28 mouse cellular contexts compared by ENCODE assay signal in the genomic region with DNA sequence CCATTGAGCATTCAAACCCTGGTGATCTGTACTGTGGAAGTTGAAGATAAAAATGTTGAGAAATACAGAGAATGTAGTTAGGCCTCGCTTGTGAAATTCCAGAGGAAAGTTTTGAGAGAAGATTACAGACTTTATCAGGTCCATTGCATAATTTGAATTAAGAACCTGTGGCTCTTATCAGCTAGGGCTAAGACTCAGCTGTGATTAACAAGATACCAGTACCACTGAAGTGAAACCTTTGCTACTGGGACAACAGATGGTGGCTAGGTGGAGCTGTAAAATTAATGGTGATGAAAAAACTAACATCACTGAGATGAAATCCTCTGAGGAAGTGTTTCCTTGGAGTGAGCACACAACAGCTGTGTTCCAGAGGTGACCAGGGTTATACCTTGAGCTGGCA. TPM values are rescaled to one million over a fixed set of nuclear protein-coding genes. Genes with fewer than 3 reads are reported as not detected.
A peak's percentile ranks its signal among the peaks of the same experiment; 100 is the strongest.
DNase-seq lines count a peak whose midpoint lies in the region; ATAC-seq and TF ChIP-seq lines count a peak whose summit lies in the region.
"Had no signal": no experiment of that assay in that cellular context is flagged by ENCODE, and none has a peak within 500 bp of the region (broad histone marks: within the 10 kb centered on the region; RNA-seq: fewer than 3 reads in every experiment).

No protein-coding gene starts in this region.

- no peak overlapping the region for H3K4me3 ChIP-seq in embryonic fibroblast, embryonic 13.5 days (ENCODE audit: insufficient read depth, low read length)
- H3K4me3 ChIP-seq in intestine, embryonic 16.5 days (ENCODE audit: low read length), result no peak overlapping the region
- H3K4me3 ChIP-seq: embryonic facial prominence, embryonic 12.5 days; embryonic facial prominence, embryonic 15.5 days; erythroblast, embryonic 14.5 days; forebrain, embryonic 13.5 days; hindbrain, embryonic 12.5 days; hindbrain, embryonic 15.5 days had no signal

- TF ChIP-seq CTCF in embryonic fibroblast, embryonic 13.5 days (IDR thresholded peaks at IDR 0.05; ENCODE audit: borderline replicate concordance, insufficient read depth, low read length), result no peak

- no peak overlapping the region for H3K9ac ChIP-seq in intestine, embryonic 16.5 days (ENCODE audit: low read depth, low read length)
- H3K9ac ChIP-seq: embryonic facial prominence, embryonic 12.5 days; embryonic facial prominence, embryonic 15.5 days; forebrain, embryonic 13.5 days; hindbrain, embryonic 12.5 days; hindbrain, embryonic 15.5 days had no signal

- H3K4me2 ChIP-seq in intestine, embryonic 16.5 days (ENCODE audit: low read depth, low read length), result no peak overlapping the region
- H3K4me2 ChIP-seq: embryonic facial prominence, embryonic 12.5 days; embryonic facial prominence, embryonic 15.5 days; forebrain, embryonic 13.5 days; heart, embryonic 11.5 days; hindbrain, embryonic 12.5 days; hindbrain, embryonic 15.5 days had no signal

- H3K36me3 ChIP-seq in intestine, embryonic 16.5 days (ENCODE audit: control insufficient read depth, insufficient read depth, low read length), result peaks cover 10% of the 10 kb centered on the region

- ATAC-seq in intestine, embryonic 16.5 days, result peak; percentile 89
- ATAC-seq: activated CD4-positive, CD25-positive, alpha-beta regulatory T cell, adult 4 months; forebrain, embryonic 13.5 days; forebrain, embryonic 16.5 days had no signal

- H3K27ac ChIP-seq in embryonic fibroblast, embryonic 13.5 days (ENCODE audit: insufficient read depth, low read length), result 0 out of 2 replicates have a peak overlapping the region, but pooled peaks have one; percentile 5
- no peak overlapping the region for H3K27ac ChIP-seq in intestine, embryonic 16.5 days (ENCODE audit: low read length)
- H3K27ac ChIP-seq: embryonic facial prominence, embryonic 12.5 days; embryonic facial prominence, embryonic 15.5 days; forebrain, embryonic 13.5 days; hindbrain, embryonic 12.5 days; hindbrain, embryonic 15.5 days had no signal

- WGBS in intestine, embryonic 16.5 days, result 73% methylated on average over 1 of the region's 1 CpGs

- no peaks in the 10 kb centered on the region for H3K4me1 ChIP-seq in embryonic fibroblast, embryonic 13.5 days (ENCODE audit: control insufficient read depth, insufficient read depth, low read length)
- H3K4me1 ChIP-seq in intestine, embryonic 16.5 days (ENCODE audit: control insufficient read depth, insufficient read depth, low read length), result no peaks in the 10 kb centered on the region
- H3K4me1 ChIP-seq: embryonic facial prominence, embryonic 12.5 days; embryonic facial prominence, embryonic 15.5 days; forebrain, embryonic 13.5 days; hindbrain, embryonic 12.5 days; hindbrain, embryonic 15.5 days had no signal

- peak; percentile 79 for DNase-seq in 416B (ENCODE audit: low read depth)
- no peak for DNase-seq in adrenal gland, postnatal 14 days
- no peak for DNase-seq in spleen, postnatal 10 days (ENCODE audit: low spot score in 2 of 2)
- no peak for DNase-seq in thymus, postnatal 10 days (ENCODE audit: low spot score in 2 of 2)
- DNase-seq: adrenal gland, adult 8-10 months; adrenal gland, postnatal 36 days; B cell, adult 2 months; cerebellum, adult 11 months; cerebellum, adult 2 months; cerebellum, adult 9-11 months; cerebellum, postnatal 25 days; gastrocnemius, postnatal 10 days; gastrocnemius, postnatal 36 days; heart, adult 11 months had no signal

- H3K27me3 ChIP-seq in intestine, embryonic 16.5 days (replicated peaks; ENCODE audit: control insufficient read depth, insufficient read depth, low read length), result no peaks in the 10 kb centered on the region
- H3K27me3 ChIP-seq: CH12.LX; embryonic facial prominence, embryonic 12.5 days; embryonic facial prominence, embryonic 15.5 days; forebrain, embryonic 13.5 days; hindbrain, embryonic 12.5 days; hindbrain, embryonic 15.5 days had no signal

- H3K9me3 ChIP-seq in intestine, embryonic 16.5 days (ENCODE audit: control insufficient read depth, low read length), result no peaks in the 10 kb centered on the region
- H3K9me3 ChIP-seq: embryonic facial prominence, embryonic 12.5 days; embryonic facial prominence, embryonic 15.5 days; forebrain, embryonic 13.5 days; hindbrain, embryonic 12.5 days; hindbrain, embryonic 15.5 days had no signal

- TF ChIP-seq POLR2A in embryonic fibroblast, embryonic 13.5 days (IDR thresholded peaks at IDR 0.05; ENCODE audit: low read depth, low read length), result no peak

RNA-seq across cellular contexts. Expression of a gene that starts 44.1 kb away (rescaled TPM):
- polyA plus RNA-seq in embryonic fibroblast, embryonic 13.5 days (2011; ENCODE audit: insufficient read length, low read depth, missing spikeins), result 1.3 and 1.4 TPM in 2 replicates
- polyA plus RNA-seq in intestine, embryonic 16.5 days (2015; fragmentation: Nextera tagmentation; extraction: Ambion mirVana), result 2.4 and 3.4 TPM in 2 replicates
- total RNA-seq in adrenal gland, postnatal 14 days (2021), result 2.4 and 3.9 TPM in 2 replicates
- total RNA-seq: CH12.LX; common myeloid progenitor, adult 5-6 weeks; gastrocnemius, postnatal 36 days; hematopoietic stem cell, adult 5-6 weeks had no signal
- polyA plus RNA-seq: activated CD4-positive, CD25-positive, alpha-beta regulatory T cell, adult 4 months; erythroblast, embryonic 14.5 days had no signal
